Mouse (Mus musculus) brain, embryonic 14.5 days (tissue): ENCODE measurements around the gene Mvb12a.
"Not testable (repeated sequence)": the region's sequence is repeated elsewhere in the genome, so short reads cannot be mapped to it uniquely, and the experiment has no call there.

ENCODE experiments used
- CTCF ChIP-seq: fragments of 200-500 bp; IDR thresholded peaks from 2 replicates; pipeline ENCODE4 v1.5.1; 2012; ENCODE audit warnings: inconsistent platforms, mild to moderate bottlenecking, moderate library complexity, borderline replicate concordance; ENCODE audit not compliant: insufficient read depth, insufficient read length; ENCODE audit errors: extremely low read depth
- POLR2A ChIP-seq: fragments of 200-500 bp; IDR thresholded peaks from 2 replicates; pipeline ENCODE4 v1.6.1; 2012; ENCODE audit warnings: mild to moderate bottlenecking, inconsistent platforms, borderline replicate concordance; ENCODE audit not compliant: poor library complexity, insufficient read depth, insufficient read length, severe bottlenecking; ENCODE audit errors: extremely low read depth

DNA sequence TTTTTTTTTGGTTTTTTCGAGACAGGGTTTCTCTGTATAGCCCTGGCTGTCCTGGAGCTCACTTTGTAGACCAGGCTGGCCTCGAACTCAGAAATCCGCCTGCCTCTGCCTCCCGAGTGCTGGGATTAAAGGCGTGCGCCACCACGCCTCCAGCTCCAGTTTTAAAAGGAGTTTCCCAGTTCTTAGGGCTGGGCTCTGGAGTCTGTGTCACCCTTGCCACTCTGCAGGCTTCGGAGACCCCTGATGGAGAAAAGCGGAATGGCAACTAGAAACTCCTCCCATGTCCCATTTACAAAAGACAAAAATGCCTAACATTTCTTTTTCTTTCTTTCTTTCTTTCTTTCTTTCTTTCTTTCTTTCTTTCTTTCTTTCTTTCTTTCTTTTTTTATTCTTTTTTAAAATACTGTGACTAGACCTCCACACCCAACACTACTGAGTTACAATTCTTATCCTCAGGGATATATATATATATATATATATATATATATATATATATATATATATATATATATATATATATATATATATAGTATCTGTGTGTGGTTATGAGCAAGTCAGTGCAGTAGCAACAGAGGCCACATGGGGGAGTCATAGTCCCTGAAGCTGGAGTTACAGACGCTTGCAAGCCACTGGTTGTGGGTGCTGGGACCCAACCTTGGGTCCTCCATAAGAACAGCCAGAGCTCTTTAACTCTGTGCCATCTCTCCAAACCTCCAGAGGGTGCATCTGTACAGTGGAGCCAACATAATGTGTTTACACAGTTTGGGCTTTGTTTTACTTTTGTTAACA, 23.5 kb upstream of the Mvb12a start:
- peak; percentile 67 for TF ChIP-seq CTCF
- TF ChIP-seq POLR2A = not testable (repeated sequence)
